15 mouse cellular contexts compared by ENCODE assay signal in genomic region chr10:39597792-39598183, GRCm38 (mm10). TPM values are rescaled to one million over a fixed set of nuclear protein-coding genes. Genes with fewer than 3 reads are reported as not detected.
DNase-seq lines count a peak whose midpoint lies in the region; ATAC-seq lines count a peak whose summit lies in the region.
"Had no signal": no experiment of that assay in that cellular context is flagged by ENCODE, and none has a peak within 500 bp of the region (broad histone marks: within the 10 kb centered on the region; RNA-seq: fewer than 3 reads in every experiment).

No protein-coding gene starts in this region.

- ATAC-seq in lung, embryonic 16.5 days (ENCODE audit: low read depth): peak; percentile 26; the same call in 1 of the 2 replicates
- ATAC-seq in hindbrain, embryonic 16.5 days: peak; percentile 38; the same call in 1 of the 2 replicates
- ATAC-seq in neural tube, embryonic 13.5 days (ENCODE audit: low read depth): peak; percentile 69

- 39% methylated on average over 3 of the region's 3 CpGs for WGBS in lung, embryonic 16.5 days
- WGBS in hindbrain, embryonic 16.5 days: 41% methylated on average over 3 of the region's 3 CpGs
- WGBS in neural tube, embryonic 13.5 days: 49% methylated on average over 3 of the region's 3 CpGs

- no peak overlapping the region for H3K4me2 ChIP-seq in lung, embryonic 16.5 days (ENCODE audit: low read depth, low read length)
- no peak overlapping the region for H3K4me2 ChIP-seq in hindbrain, embryonic 16.5 days (ENCODE audit: low read length)
- no peak overlapping the region for H3K4me2 ChIP-seq in neural tube, embryonic 13.5 days
- H3K4me2 ChIP-seq: lung, embryonic 14.5 days had no signal

- peaks cover 25% of the 10 kb centered on the region for H3K4me1 ChIP-seq in lung, embryonic 16.5 days (replicated peaks; ENCODE audit: control insufficient read depth, insufficient read depth, low read length)
- H3K4me1 ChIP-seq in hindbrain, embryonic 16.5 days (ENCODE audit: control insufficient read depth, insufficient read depth, low read depth, low read length): peaks cover 20% of the 10 kb centered on the region
- H3K4me1 ChIP-seq in neural tube, embryonic 13.5 days (replicated peaks): peaks cover 26% of the 10 kb centered on the region

- H3K9me3 ChIP-seq in lung, embryonic 16.5 days (ENCODE audit: control insufficient read depth, low read length): peaks cover 6% of the 10 kb centered on the region
- H3K9me3 ChIP-seq in hindbrain, embryonic 16.5 days (ENCODE audit: control insufficient read depth, low read length): no peaks in the 10 kb centered on the region; the same call in 1 of the 2 replicates
- peaks cover 9% of the 10 kb centered on the region; the same call in 1 of the 2 replicates for H3K9me3 ChIP-seq in neural tube, embryonic 13.5 days

- DNase-seq in cerebellum, postnatal 10 days: peak; percentile 29 to 41
- DNase-seq in cerebellum, adult 9-10 months: no peak
- DNase-seq in lung, postnatal 10 days: no peak
- DNase-seq in T-cell, adult 2 months (ENCODE audit: low spot score): no peak
- DNase-seq in spleen, adult 12 weeks (ENCODE audit: low spot score): no peak
- DNase-seq: gastrocnemius, postnatal 10 days; heart, postnatal 36 days; kidney, adult 11 months; kidney, postnatal 36 days had no signal

- no peak overlapping the region for H3K4me3 ChIP-seq in lung, embryonic 16.5 days (ENCODE audit: low read length)
- no peak overlapping the region for H3K4me3 ChIP-seq in hindbrain, embryonic 16.5 days (ENCODE audit: low read length)
- no peak overlapping the region for H3K4me3 ChIP-seq in neural tube, embryonic 13.5 days
- H3K4me3 ChIP-seq: heart, embryonic 10.5 days had no signal

- no peaks in the 10 kb centered on the region for H3K27me3 ChIP-seq in lung, embryonic 16.5 days (ENCODE audit: control insufficient read depth, insufficient read depth, low read depth, low read length)
- H3K27me3 ChIP-seq in hindbrain, embryonic 16.5 days (replicated peaks; ENCODE audit: control insufficient read depth, insufficient read depth, low read length): no peaks in the 10 kb centered on the region
- no peaks in the 10 kb centered on the region for H3K27me3 ChIP-seq in neural tube, embryonic 13.5 days
- H3K27me3 ChIP-seq: CH12.LX had no signal

- peak overlapping the region; percentile 45 for H3K27ac ChIP-seq in lung, embryonic 16.5 days (ENCODE audit: low read length)
- H3K27ac ChIP-seq in hindbrain, embryonic 16.5 days (ENCODE audit: low read depth, low read length): peak overlapping the region; percentile 66
- H3K27ac ChIP-seq in neural tube, embryonic 13.5 days (replicated peaks): peak overlapping the region; percentile 88
- H3K27ac ChIP-seq: heart, embryonic 10.5 days had no signal

- no peaks in the 10 kb centered on the region for H3K36me3 ChIP-seq in lung, embryonic 16.5 days (ENCODE audit: control insufficient read depth, insufficient read depth, low read length)
- no peaks in the 10 kb centered on the region for H3K36me3 ChIP-seq in hindbrain, embryonic 16.5 days (ENCODE audit: control insufficient read depth, insufficient read depth, low read length)
- H3K36me3 ChIP-seq in neural tube, embryonic 13.5 days: no peaks in the 10 kb centered on the region

- no peak overlapping the region for H3K9ac ChIP-seq in lung, embryonic 16.5 days (ENCODE audit: low read length)
- peak overlapping the region; percentile 31; the same call in 1 of the 2 replicates for H3K9ac ChIP-seq in hindbrain, embryonic 16.5 days (ENCODE audit: low read depth, low read length)
- peak overlapping the region; percentile 50; the same call in 1 of the 2 replicates for H3K9ac ChIP-seq in neural tube, embryonic 13.5 days

RNA-seq across cellular contexts. Expression of gene Traf3ip2, which starts 14.9 kb away (rescaled TPM):
- polyA plus RNA-seq in lung, embryonic 16.5 days (2015; fragmentation: Nextera tagmentation; extraction: Ambion mirVana): 34.2 and 37.9 TPM in 2 replicates
- polyA plus RNA-seq in hindbrain, embryonic 16.5 days (2015; fragmentation: Nextera tagmentation; extraction: Ambion mirVana): 6.7 and 8.0 TPM in 2 replicates
- polyA plus RNA-seq in neural tube, embryonic 13.5 days (2015; fragmentation: Nextera tagmentation; extraction: Ambion mirVana): 4.8 and 5.0 TPM in 2 replicates

Comparison
In these comparisons a context has a peak if more than half of its experiments do, and no peak if none do; other contexts are left out.
1. DNase-seq: peak in cerebellum, postnatal 10 days (2 of 2); none in cerebellum, adult 9-10 months (single experiment), lung, postnatal 10 days (single experiment), T-cell, adult 2 months (single experiment) and spleen, adult 12 weeks (single experiment).
2. Peak in every context shown above with its lines, with median percentiles within 50 percentile points of each other: ATAC-seq and H3K27ac ChIP-seq.